Mouse (Mus musculus): ENCODE measurements around the gene Mrpl48. TPM values are rescaled to one million over a fixed set of nuclear protein-coding genes. Genes with fewer than 3 reads are reported as not detected.
"Not testable (repeated sequence)": the region's sequence is repeated elsewhere in the genome, so short reads cannot be mapped to it uniquely, and the experiment has no call there.

Gene Mrpl48
- polyA plus RNA-seq, 1 experiment from 2014 or later = 69.4 TPM

DNA sequence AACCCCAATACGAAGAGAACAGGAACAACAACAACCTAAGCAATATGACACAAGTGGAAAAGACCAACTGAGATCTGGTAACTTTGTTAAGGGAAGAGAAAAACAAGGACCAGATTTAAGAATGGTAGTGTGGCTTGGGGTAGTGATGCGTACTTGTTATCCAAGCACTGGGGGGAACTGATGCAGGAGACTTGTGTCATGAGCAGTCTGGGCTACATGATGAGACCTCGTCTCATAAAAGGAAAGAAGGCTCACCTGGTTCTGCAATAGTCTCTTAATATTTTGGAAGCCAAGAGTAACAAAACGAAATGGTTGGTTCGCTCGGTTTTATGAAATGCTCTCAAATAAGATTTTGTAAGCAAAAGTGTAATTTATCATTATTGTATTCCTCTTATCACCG, 25.9 kb downstream of the Mrpl48 start:
- H3K27me3 ChIP-seq = no peaks in the 10 kb centered on the region

DNA sequence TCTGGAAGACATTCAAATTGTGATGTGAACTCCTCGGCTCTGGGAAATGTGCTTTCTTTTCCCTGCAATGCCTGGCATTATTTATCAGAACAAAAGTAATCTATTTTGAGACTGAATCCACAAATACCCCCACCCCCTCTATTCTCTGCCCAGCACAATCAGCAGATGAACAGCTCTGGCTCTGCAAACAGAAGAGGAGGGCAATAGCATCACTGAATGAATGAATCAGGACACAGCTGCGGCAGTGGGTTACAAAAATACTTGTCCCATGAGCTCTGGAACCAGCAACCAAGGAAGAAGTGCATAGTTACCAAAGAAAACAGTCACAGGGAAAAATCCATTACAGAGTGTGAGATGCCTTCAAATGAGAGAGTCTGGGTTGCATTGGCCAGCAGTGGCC, 29.3 kb downstream of the Mrpl48 start:
- no peaks in the 10 kb centered on the region for H3K27me3 ChIP-seq
- no peak overlapping the region for H3K4me2 ChIP-seq (replicated peaks)
- H3K9ac ChIP-seq (replicated peaks) = no peak overlapping the region
- 0 out of 2 replicates have a peak, but pooled peaks cover 3% of the 10 kb centered on the region for H3K4me1 ChIP-seq
- no peak for ATAC-seq (ENCODE audit: low FRiP score, low read depth)
- WGBS = 70% methylated on average over 2 of the region's 2 CpGs
- H3K27ac ChIP-seq (replicated peaks) = no peak overlapping the region
- H3K36me3 ChIP-seq = no peaks in the 10 kb centered on the region
- H3K4me3 ChIP-seq = no peak overlapping the region
- no peaks in the 10 kb centered on the region for H3K9me3 ChIP-seq

More for the DNA sequence above, 25.9 kb downstream of the Mrpl48 start:
- 0 out of 2 replicates have a peak, but pooled peaks cover 3% of the 10 kb centered on the region for H3K4me1 ChIP-seq
- H3K4me3 ChIP-seq = peak overlapping the region; percentile 56
- H3K9me3 ChIP-seq = no peaks in the 10 kb centered on the region
- no peak overlapping the region for H3K27ac ChIP-seq (replicated peaks)
- no peaks in the 10 kb centered on the region for H3K36me3 ChIP-seq
- WGBS = 39% methylated on average over 7 of the region's 7 CpGs
- ATAC-seq (ENCODE audit: low FRiP score, low read depth) = no peak
- H3K4me2 ChIP-seq (replicated peaks) = peak overlapping the region; percentile 60
- peak overlapping the region; percentile 70; the same call in 1 of the 2 replicates for H3K9ac ChIP-seq (replicated peaks)

DNA sequence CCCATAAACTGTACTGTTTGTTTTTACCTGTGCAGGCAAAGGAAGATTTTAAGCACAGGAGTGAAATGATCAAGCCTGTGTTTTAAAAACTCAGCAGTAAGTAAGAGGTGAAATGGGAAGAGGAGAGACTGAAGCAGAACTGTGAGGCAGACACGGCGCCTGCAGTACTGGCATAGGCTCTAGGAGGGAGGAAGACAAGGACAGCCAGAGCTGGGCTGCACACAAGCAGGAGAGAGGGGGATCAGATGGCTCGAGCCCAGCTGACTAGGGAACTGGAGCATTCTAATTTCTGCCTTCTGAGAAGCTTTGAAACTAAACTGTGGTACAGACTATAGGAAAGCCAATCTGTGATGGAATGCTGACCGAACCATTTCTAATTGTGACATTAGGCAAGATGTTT, 35.4 kb downstream of the Mrpl48 start:
- Histone ChIP-seq H3K36me3 (no peaks in the 10 kb centered on the region), H3K27me3 (no peaks in the 10 kb centered on the region), H3K4me2 (replicated peaks) (no peak overlapping the region), H3K27ac (replicated peaks) (no peak overlapping the region), H3K4me1 (no peaks in the 10 kb centered on the region), H3K9me3 (no peaks in the 10 kb centered on the region), H3K9ac (replicated peaks) (no peak overlapping the region), H3K4me3 (no peak overlapping the region)
- WGBS = 83% methylated on average over 4 of the region's 4 CpGs
- no peak for ATAC-seq (ENCODE audit: low FRiP score, low read depth)

DNA sequence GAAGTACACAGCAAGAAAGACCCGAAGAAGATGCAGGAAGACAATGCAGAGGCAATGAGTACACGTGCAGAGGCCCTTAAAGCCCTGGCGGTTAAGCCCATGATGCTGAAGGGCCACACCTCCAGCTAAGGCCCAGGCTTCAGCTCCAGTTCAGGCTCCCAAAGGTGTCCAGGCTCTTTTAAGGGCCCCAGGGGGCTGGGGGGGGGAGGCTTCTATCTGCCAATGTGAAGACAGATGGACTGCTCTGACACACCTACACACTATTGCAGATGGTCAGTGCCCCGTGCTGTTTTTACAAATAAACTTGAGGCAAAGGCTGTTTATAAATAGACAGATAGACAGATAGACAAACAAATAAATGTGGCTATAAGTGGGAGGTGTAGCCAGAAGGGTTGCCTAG, 36.0 kb downstream of the Mrpl48 start:
- no peaks in the 10 kb centered on the region for H3K9me3 ChIP-seq
- H3K27ac ChIP-seq (replicated peaks) = no peak overlapping the region
- no peak overlapping the region for H3K4me3 ChIP-seq
- no peak overlapping the region for H3K9ac ChIP-seq (replicated peaks)
- H3K36me3 ChIP-seq = no peaks in the 10 kb centered on the region
- ATAC-seq (ENCODE audit: low FRiP score, low read depth) = no peak
- H3K27me3 ChIP-seq = no peaks in the 10 kb centered on the region
- H3K4me2 ChIP-seq (replicated peaks) = no peak overlapping the region
- WGBS = 87% methylated on average over 4 of the region's 4 CpGs
- H3K4me1 ChIP-seq = no peaks in the 10 kb centered on the region

DNA sequence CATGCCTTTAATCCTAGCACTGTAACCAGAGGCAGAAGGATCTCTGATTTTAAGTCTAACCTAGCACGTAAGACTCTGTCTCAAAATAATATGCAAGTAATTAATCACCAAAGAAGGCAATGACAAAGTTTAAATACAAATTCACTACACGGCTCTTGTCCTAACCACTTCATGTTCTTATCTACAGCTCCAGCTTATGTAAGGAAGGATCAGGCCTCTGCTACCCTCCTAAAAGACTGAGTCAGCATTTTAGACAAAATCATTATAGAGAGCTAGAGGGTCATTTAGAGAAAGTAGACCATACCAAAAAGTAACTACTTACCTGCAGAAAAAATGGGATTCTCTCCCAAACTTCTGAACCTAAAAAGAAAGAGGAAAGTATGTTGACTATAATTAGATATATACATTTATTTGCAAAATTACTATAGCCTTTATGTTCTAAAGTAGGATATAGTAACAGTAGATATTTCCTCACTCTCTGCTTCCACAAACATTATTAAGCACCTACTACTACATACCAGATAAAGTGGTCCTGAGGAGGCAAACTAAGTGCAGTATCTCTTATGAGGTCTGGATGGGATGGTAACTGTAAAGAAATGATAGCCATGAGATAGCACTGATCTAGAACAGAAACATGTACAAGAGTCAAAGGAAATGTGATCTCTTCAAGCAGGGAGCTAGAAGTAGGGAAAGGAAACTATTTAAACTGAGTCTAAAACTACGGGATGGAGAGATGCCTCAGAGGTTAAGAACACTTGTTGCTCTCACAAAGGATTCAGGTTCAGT, 37.0 kb downstream of the Mrpl48 start:
- ATAC-seq (ENCODE audit: low FRiP score, low read depth) = no peak
- WGBS = 94% methylated on average over 3 of the region's 3 CpGs

DNA sequence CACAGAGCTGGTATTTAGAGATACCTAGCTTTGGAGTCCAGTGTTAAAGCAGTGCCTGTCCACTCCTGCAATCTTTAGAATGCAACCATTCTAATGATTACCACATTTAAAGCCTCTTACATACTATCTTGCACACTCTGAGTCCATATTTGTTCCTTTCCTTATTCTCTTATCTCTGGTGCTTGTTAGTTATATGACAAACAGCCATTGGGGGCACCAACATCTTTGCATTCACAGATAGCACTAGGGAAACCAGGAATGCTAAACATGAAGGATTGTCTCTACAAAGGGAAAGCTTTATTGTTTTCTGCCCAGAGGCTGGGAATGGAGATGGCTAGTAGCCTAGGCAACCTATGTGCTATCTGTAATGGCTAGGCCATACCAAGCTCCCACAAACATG, 38.2 kb downstream of the Mrpl48 start:
- H3K9ac ChIP-seq (replicated peaks) = no peak overlapping the region
- ATAC-seq (ENCODE audit: low FRiP score, low read depth) = no peak
- no peaks in the 10 kb centered on the region for H3K4me1 ChIP-seq
- H3K4me2 ChIP-seq (replicated peaks) = no peak overlapping the region
- H3K4me3 ChIP-seq = no peak overlapping the region
- H3K36me3 ChIP-seq = no peaks in the 10 kb centered on the region
- H3K27me3 ChIP-seq = no peaks in the 10 kb centered on the region
- H3K9me3 ChIP-seq = no peaks in the 10 kb centered on the region
- H3K27ac ChIP-seq (replicated peaks) = no peak overlapping the region

More for the DNA sequence above, 37.0 kb downstream of the Mrpl48 start:
- no peaks in the 10 kb centered on the region for H3K36me3 ChIP-seq
- H3K9ac ChIP-seq (replicated peaks) = no peak overlapping the region
- no peaks in the 10 kb centered on the region for H3K4me1 ChIP-seq
- H3K4me2 ChIP-seq (replicated peaks) = no peak overlapping the region
- H3K4me3 ChIP-seq = no peak overlapping the region
- no peaks in the 10 kb centered on the region for H3K9me3 ChIP-seq
- no peak overlapping the region for H3K27ac ChIP-seq (replicated peaks)
- H3K27me3 ChIP-seq = no peaks in the 10 kb centered on the region

DNA sequence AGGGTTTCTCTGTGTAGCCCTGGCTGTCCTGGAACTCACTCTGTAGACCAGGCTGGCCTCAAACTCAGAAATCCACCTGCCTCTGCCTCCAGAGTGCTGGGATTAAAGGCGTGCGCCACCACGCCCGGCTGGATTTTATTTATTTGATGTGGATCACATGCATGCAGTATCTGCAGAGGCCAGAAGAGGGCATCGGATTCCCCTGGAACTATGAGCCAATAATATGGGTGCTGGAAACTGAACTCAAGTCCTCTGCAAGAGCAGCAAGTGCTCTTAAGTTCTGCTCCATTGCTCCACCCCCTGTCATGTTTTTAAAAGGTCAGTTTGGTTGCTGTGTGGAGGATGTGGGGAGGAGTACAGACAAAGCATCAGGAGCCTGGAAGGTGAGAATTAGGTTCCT, 40.9 kb downstream of the Mrpl48 start:
- WGBS = 78% methylated on average over 5 of the region's 5 CpGs
- not testable (repeated sequence) for H3K9ac ChIP-seq (replicated peaks); H3K27me3 ChIP-seq; ATAC-seq (ENCODE audit: low FRiP score, low read depth); H3K9me3 ChIP-seq; H3K36me3 ChIP-seq; H3K4me2 ChIP-seq (replicated peaks); H3K4me3 ChIP-seq; H3K27ac ChIP-seq (replicated peaks); H3K4me1 ChIP-seq

DNA sequence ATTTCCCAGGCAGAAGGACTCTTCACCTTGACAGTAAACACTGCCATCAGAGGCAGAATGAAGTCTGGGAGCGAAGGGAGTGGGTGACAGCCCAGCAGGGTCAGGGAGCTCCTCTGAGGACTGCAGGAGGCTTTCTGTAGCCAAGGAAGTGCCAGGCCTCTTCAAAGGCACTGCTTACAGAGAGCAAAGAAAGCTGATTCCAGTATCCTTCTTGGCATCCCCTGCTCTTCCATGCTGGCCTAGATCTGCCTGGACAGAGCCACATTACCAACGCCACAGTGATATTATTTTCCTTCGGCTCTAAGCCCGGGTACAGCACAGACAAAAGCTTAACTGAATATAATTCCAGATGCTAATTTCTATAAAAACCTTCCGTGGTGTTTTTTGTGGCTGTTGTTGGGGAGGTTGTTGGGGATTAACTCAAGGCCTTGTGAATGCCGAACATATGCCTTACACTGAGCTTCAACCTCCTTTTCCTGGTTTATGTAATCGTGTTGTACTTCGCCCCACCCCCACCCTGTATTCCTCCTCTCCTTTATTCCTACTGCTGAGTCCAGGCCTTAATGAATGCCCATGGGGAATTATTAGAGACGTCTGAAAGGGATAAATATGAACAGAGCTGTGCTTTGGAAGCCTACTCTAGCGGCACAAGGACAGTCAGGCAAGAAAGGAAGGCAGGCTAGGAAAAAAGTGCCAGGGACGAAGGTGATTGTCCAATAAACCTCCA, 46.1 kb downstream of the Mrpl48 start:
- peak; percentile 63 for ATAC-seq (ENCODE audit: low FRiP score, low read depth)

DNA sequence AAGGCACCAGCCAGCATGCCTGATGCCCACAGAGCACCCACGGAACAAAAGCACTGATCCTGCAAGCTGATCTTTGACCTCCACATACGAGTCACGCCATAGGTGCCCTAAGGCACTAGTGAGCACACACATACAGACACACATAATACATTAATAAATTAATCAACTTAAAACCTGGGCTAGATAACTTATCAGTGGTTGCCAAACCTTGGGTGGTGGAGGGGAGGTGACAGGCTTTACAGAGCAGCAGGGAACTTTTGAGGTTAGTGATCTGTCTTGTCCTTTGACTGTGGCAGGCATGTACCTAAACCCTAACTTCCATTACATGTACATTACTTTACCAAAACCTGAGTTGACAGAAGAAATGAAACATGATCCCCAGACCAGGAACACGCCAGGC, 48.8 kb downstream of the Mrpl48 start:
- Histone ChIP-seq H3K4me1 (peaks cover 19% of the 10 kb centered on the region), H3K9me3 (no peaks in the 10 kb centered on the region), H3K27ac (replicated peaks) (no peak overlapping the region), H3K4me2 (replicated peaks) (no peak overlapping the region), H3K27me3 (no peaks in the 10 kb centered on the region), H3K36me3 (no peaks in the 10 kb centered on the region; the same call in 1 of the 2 replicates), H3K9ac (replicated peaks) (no peak overlapping the region), H3K4me3 (no peak overlapping the region)
- 80% methylated on average over 4 of the region's 4 CpGs for WGBS
- no peak for ATAC-seq (ENCODE audit: low FRiP score, low read depth)

More for the DNA sequence above, 46.1 kb downstream of the Mrpl48 start:
- H3K27ac ChIP-seq (replicated peaks) = peak overlapping the region; percentile 79
- H3K4me2 ChIP-seq (replicated peaks) = no peak overlapping the region
- no peak overlapping the region for H3K9ac ChIP-seq (replicated peaks)
- H3K9me3 ChIP-seq = no peaks in the 10 kb centered on the region
- no peaks in the 10 kb centered on the region for H3K27me3 ChIP-seq
- 63% methylated on average over 11 of the region's 11 CpGs for WGBS
- H3K36me3 ChIP-seq = no peaks in the 10 kb centered on the region; the same call in 1 of the 2 replicates
- no peak overlapping the region for H3K4me3 ChIP-seq
- H3K4me1 ChIP-seq = peaks cover 5% of the 10 kb centered on the region; the same call in 1 of the 2 replicates

DNA sequence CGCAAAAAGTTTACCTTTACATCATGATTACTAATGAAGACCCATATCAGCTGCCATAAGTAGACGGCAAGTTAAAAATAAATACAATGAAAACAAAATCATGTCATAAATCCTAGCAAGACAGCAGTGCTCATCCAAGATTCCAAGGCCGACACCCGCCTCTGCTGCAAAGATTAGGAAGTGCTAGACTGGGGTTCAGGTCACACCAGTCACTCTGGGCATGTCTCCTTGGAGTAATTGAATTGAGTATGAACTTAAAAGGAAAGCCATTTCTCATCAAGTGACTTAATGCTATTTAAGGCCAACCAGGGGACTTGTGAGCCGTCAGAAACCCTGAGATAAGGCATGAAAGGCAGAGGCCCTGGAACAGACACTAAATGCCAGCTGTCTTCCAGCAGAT, 50.9 kb downstream of the Mrpl48 start:
- Histone ChIP-seq H3K9me3 (no peaks in the 10 kb centered on the region), H3K4me3 (no peak overlapping the region), H3K9ac (replicated peaks) (no peak overlapping the region), H3K36me3 (no peaks in the 10 kb centered on the region; the same call in 1 of the 2 replicates), H3K4me1 (peaks cover 15% of the 10 kb centered on the region), H3K27ac (replicated peaks) (no peak overlapping the region), H3K4me2 (replicated peaks) (no peak overlapping the region), H3K27me3 (no peaks in the 10 kb centered on the region)
- no peak for ATAC-seq (ENCODE audit: low FRiP score, low read depth)
- 92% methylated on average over 5 of the region's 5 CpGs for whole genome bisulfite sequencing

DNA sequence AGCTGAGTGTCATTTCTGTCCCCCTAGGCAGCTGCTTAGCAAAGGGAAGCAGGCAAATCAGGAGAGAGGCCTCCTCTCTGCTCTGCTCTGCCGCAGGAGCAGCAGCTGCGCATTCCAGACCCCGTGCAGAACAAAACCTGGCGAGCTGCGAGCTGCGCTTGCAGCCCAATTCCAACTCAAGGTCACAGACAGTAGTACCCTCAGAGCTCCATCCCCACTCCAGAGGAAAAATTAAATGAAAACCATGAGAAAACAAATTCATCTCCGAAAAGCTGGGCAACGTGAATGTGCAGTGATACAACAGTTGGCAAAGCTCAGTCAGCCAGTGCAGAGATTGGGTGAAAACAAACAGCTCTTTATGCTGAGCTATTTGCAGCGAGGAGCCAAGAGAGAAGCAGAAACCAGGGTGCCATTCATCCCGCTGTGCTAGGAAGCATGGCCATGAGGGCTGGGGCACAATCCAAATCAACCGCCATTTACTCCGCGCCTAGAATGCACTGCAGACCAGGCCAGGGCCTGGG, 52.6 kb downstream of the Mrpl48 start:
- H3K4me1 ChIP-seq = peaks cover 14% of the 10 kb centered on the region
- peak overlapping the region; percentile 21; the same call in 1 of the 2 replicates for H3K4me2 ChIP-seq (replicated peaks)
- no peak overlapping the region for H3K4me3 ChIP-seq
- no peak overlapping the region for H3K9ac ChIP-seq (replicated peaks)
- H3K27me3 ChIP-seq = no peaks in the 10 kb centered on the region
- H3K27ac ChIP-seq (replicated peaks) = peak overlapping the region; percentile 88
- ATAC-seq (ENCODE audit: low FRiP score, low read depth) = peak; percentile 70
- peaks cover 4% of the 10 kb centered on the region; the same call in 1 of the 2 replicates for H3K36me3 ChIP-seq
- WGBS = 25% methylated on average over 13 of the region's 13 CpGs
- no peaks in the 10 kb centered on the region for H3K9me3 ChIP-seq

DNA sequence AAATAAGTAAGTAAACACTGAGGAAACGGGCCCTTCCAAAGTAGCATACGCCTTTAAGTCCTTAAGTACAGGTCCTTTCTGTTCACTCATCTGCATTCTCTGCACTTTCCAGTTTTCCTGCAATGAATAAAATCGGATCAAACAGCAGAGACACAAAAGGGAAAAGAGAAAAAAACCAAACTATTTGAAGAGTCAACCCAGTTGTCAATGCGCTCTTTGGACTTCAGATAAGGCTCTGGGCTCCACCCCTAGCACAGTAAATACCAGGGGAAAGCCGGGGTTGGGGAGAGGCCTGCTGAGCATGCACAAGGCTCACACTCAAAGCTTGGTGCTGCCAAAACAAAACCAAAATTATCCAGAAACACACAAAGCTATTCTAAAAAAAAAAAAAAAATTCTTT, 53.2 kb downstream of the Mrpl48 start:
- Histone ChIP-seq H3K4me1 (peaks cover 14% of the 10 kb centered on the region), H3K27me3 (no peaks in the 10 kb centered on the region), H3K36me3 (peaks cover 4% of the 10 kb centered on the region; the same call in 1 of the 2 replicates), H3K9ac (replicated peaks) (no peak overlapping the region), H3K4me3 (no peak overlapping the region), H3K4me2 (replicated peaks) (no peak overlapping the region), H3K27ac (replicated peaks) (peak overlapping the region; percentile 88), H3K9me3 (no peaks in the 10 kb centered on the region)
- ATAC-seq (ENCODE audit: low FRiP score, low read depth) = no peak
- 53% methylated on average over 5 of the region's 5 CpGs for WGBS

Data from midbrain, embryonic 12.5 days (tissue).